ENCODE assay signal across 10 mouse cellular contexts in the genomic region with DNA sequence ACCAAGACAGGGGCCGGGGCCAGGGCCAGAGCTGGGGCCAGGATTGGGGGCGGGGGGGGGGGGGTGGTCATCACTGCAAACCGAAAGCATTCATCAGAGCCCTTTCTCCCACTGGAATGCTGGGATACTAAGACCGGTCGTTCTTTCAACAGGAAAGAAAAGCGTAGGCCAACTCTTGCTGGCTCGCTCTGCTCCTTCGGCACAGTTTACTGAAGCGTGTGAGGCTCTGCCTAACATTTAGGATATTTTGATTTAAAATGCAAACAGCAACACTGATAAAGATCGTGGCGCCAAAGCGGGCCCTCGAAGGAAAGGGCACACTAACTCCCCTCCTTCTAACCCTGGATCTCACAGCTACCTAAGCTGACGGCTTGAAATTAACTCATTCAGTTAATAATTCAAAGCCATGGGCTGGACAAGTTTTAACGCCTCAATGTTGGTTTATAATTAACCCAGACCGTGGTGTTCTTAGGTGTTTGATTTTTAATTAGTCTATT.
A peak's percentile ranks its signal among the peaks of the same experiment; 100 is the strongest.
DNase-seq lines count a peak whose midpoint lies in the region; ATAC-seq and TF ChIP-seq lines count a peak whose summit lies in the region.
"Had no signal": no experiment of that assay in that cellular context is flagged by ENCODE, and none has a peak within 500 bp of the region (broad histone marks: within the 10 kb centered on the region; RNA-seq: fewer than 3 reads in every experiment).

No protein-coding gene starts in this region.

- no peaks in the 10 kb centered on the region for H3K27me3 ChIP-seq in ES-Bruce4 (ENCODE audit: control insufficient read depth, insufficient read depth, low read length, poor library complexity, severe bottlenecking)
- no peaks in the 10 kb centered on the region for H3K27me3 ChIP-seq in hindbrain, postnatal 0 days (ENCODE audit: insufficient read depth, low read length)
- H3K27me3 ChIP-seq in liver, embryonic 13.5 days: no peaks in the 10 kb centered on the region

- ATAC-seq in CD4-positive, CD25-positive, alpha-beta regulatory T cell, adult 4 months: no peak
- ATAC-seq in hindbrain, postnatal 0 days: peak; percentile 48
- ATAC-seq in liver, embryonic 13.5 days (ENCODE audit: low read depth): no peak

- no peak for TF ChIP-seq POLR2A in ES-Bruce4 (IDR thresholded peaks at IDR 0.05; ENCODE audit: insufficient read depth, low read length)

- DNase-seq in CD4-positive, CD25-positive, alpha-beta regulatory T cell, adult 2 months (ENCODE audit: low read depth, low spot score): peak; percentile 27
- peak; percentile 64 for DNase-seq in hindbrain, postnatal 0 days (ENCODE audit: low spot score)
- DNase-seq in liver, embryonic 13.5 days: no peak
- DNase-seq in ovary, postnatal 10 days (ENCODE audit: low spot score): no peak
- no peak for DNase-seq in adrenal gland, postnatal 36 days
- DNase-seq in urinary bladder, postnatal 36 days (ENCODE audit: low spot score in 2 of 2): no peak
- DNase-seq: cerebellum, postnatal 25 days had no signal

- peak overlapping the region; percentile 57 for H3K9ac ChIP-seq in ES-Bruce4 (ENCODE audit: low read depth, poor library complexity, severe bottlenecking)
- H3K9ac ChIP-seq in hindbrain, postnatal 0 days (replicated peaks; ENCODE audit: low read length): no peak overlapping the region
- H3K9ac ChIP-seq in liver, embryonic 13.5 days: no peak overlapping the region

- 48% methylated on average over 16 of the region's 16 CpGs for WGBS in hindbrain, postnatal 0 days
- WGBS in liver, embryonic 13.5 days (ENCODE audit: insufficient replicate concordance): 68% methylated on average over 16 of the region's 16 CpGs

- H3K9me3 ChIP-seq in ES-Bruce4 (replicated peaks; ENCODE audit: control insufficient read depth, insufficient read depth, low read length, poor library complexity, severe bottlenecking): no peaks in the 10 kb centered on the region
- H3K9me3 ChIP-seq in hindbrain, postnatal 0 days (ENCODE audit: low read length): no peaks in the 10 kb centered on the region
- no peaks in the 10 kb centered on the region for H3K9me3 ChIP-seq in liver, embryonic 13.5 days (replicated peaks)

- peaks cover 15% of the 10 kb centered on the region for H3K4me1 ChIP-seq in ES-Bruce4 (ENCODE audit: control insufficient read depth, insufficient read depth, low read length)
- peaks cover 30% of the 10 kb centered on the region for H3K4me1 ChIP-seq in hindbrain, postnatal 0 days (ENCODE audit: insufficient read depth, low read length)
- H3K4me1 ChIP-seq in liver, embryonic 13.5 days (replicated peaks): peaks cover 75% of the 10 kb centered on the region

- peak overlapping the region; percentile 12; the same call in 1 of the 2 replicates for H3K4me3 ChIP-seq in ES-Bruce4 (ENCODE audit: low read depth, low read length)
- no peak overlapping the region for H3K4me3 ChIP-seq in hindbrain, postnatal 0 days (ENCODE audit: low read length)
- H3K4me3 ChIP-seq in liver, embryonic 13.5 days (replicated peaks): no peak overlapping the region
- H3K4me3 ChIP-seq: myocyte had no signal

- no peaks in the 10 kb centered on the region; the same call in 1 of the 2 replicates for H3K36me3 ChIP-seq in ES-Bruce4 (ENCODE audit: control insufficient read depth, insufficient read depth, low read length, poor library complexity, severe bottlenecking)
- H3K36me3 ChIP-seq in hindbrain, postnatal 0 days (ENCODE audit: insufficient read depth, low read length): no peaks in the 10 kb centered on the region
- H3K36me3 ChIP-seq in liver, embryonic 13.5 days: 0 out of 2 replicates have a peak, but pooled peaks cover 3% of the 10 kb centered on the region

- peak overlapping the region; percentile 98 for H3K27ac ChIP-seq in ES-Bruce4 (ENCODE audit: insufficient read depth, low read length)
- H3K27ac ChIP-seq in hindbrain, postnatal 0 days: peak overlapping the region; percentile 70
- no peak overlapping the region for H3K27ac ChIP-seq in liver, embryonic 13.5 days

- H3K4me2 ChIP-seq in hindbrain, postnatal 0 days (ENCODE audit: low read depth, low read length): no peak overlapping the region
- 0 out of 2 replicates have a peak overlapping the region, but pooled peaks have one; percentile 5 for H3K4me2 ChIP-seq in liver, embryonic 13.5 days

- TF ChIP-seq CTCF in ES-Bruce4 (IDR thresholded peaks at IDR 0.05; ENCODE audit: low read depth, low read length): no peak
- no peak for TF ChIP-seq CTCF in hindbrain, postnatal 0 days (IDR thresholded peaks at IDR 0.05; ENCODE audit: low read depth)

- TF ChIP-seq EP300 in ES-Bruce4 (IDR thresholded peaks at IDR 0.05; ENCODE audit: insufficient read depth, low read depth, low read length): no peak

Comparison
In these comparisons a context has a peak if more than half of its experiments do, and no peak if none do; other contexts are left out.
1. DNase-seq: peak in CD4-positive, CD25-positive, alpha-beta regulatory T cell, adult 2 months (single experiment) and hindbrain, postnatal 0 days (single experiment); none in liver, embryonic 13.5 days (single experiment), ovary, postnatal 10 days (single experiment), adrenal gland, postnatal 36 days (0 of 2) and urinary bladder, postnatal 36 days (0 of 2).